Mouse (Mus musculus) adrenal gland, postnatal 25 days (tissue): Measurements from ENCODE around the gene Ptcra. TPM values are rescaled to one million over a fixed set of nuclear protein-coding genes. Genes with fewer than 3 reads are reported as not detected.
"Not testable (repeated sequence)": the region's sequence is repeated elsewhere in the genome, so short reads cannot be mapped to it uniquely, and the experiment has no call there.

Source experiments
- DNase-seq: peaks from one replicate; pipeline ENCODE4 v3.0.0; 2021; ENCODE audit warnings: mixed read lengths
- long read RNA-seq: library from polyadenylated mRNA; stranded (forward); transcript quantifications from one replicate; pipeline ENCODE4 v2.0.0, GENCODE M21; 2021
- total RNA-seq: library from RNA; stranded (reverse); gene quantifications from 2 replicates; pipeline ENCODE4 v1.2.3, GENCODE M21; 2021

Ptcra gene
- not detected in 2 replicates for total RNA-seq
- long read RNA-seq = 0 reads

DNA sequence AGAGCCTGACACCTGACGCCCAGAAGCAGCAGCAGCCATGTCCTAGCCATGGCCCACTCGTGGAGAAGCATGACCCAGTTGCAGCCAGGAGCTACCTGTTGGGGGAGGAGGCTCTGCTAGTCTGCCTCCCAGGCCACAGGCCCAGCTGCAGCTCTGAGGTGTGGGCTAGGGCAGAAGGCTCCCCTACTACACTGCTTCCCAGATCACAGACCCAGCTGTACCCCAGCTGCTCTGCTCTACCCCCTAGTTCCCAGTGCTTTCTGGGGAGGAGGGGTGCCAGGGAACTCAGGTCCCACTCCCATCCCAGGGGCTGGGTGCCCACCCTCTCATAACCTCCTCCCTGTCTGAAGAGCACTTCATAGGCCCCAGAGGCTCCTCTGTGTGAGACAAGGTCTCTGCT, at the start of gene Ptcra:
Gene Ptcra, minus strand, starts transcription at position 169 of the 400 bp plus-strand sequence.
- DNase-seq = no peak

DNA sequence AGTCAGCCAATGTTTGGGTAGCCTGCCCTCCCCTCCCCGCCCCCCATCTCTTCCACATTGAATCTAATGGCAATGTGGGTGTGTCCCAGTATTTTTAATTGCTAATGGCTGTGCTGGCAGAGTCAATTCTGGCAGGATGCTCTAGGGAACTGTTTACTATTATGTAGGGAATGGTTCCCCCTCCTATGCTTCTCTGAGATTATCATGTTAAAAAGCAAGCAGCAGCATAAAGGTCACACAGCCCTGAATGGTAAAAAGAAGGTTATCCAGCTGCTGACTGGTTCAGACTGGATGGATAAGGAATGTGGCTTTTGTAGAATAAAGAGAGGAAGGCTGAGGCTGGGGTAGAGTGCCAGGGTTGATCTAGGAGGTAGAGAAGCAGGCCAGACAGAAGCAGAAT, 48.9 kb upstream of the Ptcra start:
- DNase-seq = no peak

DNA sequence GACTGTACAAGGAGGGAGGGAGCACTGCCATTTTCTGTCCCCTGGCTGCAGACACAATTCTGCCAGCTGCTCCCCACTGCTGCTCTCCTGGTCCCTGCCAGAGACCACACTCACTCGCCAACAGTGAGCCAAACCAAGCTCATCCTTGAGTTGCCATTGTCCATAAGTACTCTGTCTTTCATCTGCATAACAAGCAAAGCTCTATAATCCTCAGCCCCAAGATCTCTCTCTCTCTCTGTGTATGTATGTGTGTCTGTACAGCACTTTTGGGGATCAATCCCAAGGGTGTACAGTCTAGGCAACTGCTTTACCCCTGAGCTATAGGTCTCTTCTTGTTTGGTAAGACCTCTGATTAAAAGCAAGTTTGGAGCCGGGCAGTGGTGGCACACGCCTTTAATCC, 47.2 kb upstream of the Ptcra start:
- DNase-seq = no peak

DNA sequence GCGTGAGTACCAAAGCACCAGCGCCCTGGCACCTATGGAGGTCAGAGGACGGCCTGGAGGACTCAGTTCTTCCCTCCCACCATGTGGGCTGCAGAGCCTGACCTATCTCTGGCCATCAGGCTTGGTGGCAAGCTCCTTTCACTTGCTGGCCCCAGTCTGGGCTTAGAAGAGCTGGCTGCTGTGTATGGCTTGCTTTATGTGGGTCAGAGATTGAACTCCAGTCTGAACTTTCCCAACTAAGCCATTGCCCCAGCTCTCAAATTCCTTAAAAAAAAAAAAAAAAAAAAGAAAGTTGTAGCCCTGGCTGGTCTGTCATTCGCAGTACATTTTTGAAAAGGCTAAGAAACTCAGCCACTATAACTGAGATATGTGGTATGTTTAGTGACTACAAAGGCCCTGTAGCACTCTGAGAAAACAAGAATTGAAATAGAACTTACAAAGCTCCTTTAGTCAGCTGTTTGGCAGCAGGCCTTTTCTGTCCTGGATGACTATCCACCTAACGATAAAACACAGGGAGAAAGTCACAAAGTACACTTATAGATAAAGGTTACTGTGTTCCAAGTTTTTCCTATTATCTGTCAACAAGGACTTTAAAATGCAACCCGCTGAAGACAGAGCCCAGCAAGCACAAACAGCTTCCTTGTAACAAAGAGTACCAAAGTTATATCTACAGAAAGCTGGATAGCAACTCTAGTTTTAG, 45.8 kb upstream of the Ptcra start:
- no peak for DNase-seq

DNA sequence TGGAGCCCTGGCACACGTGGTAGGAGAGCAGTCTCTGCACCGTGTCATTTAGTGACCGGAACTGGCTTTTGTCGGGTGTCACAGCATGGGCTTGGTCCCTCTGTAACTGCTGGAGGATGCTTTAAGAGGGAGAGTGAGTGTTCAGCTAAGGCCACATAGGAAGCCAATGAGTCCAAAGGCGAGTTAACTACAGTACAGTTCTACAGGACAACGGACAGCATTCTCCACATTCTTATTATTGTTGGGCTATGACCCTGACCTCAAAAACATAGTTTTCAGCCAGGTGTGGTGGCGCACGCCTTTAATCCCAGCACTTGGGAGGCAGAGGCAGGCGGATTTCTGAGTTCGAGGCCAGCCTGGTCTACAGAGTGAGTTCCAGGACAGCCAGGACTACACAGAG, 44.9 kb upstream of the Ptcra start:
- no peak for DNase-seq

DNA sequence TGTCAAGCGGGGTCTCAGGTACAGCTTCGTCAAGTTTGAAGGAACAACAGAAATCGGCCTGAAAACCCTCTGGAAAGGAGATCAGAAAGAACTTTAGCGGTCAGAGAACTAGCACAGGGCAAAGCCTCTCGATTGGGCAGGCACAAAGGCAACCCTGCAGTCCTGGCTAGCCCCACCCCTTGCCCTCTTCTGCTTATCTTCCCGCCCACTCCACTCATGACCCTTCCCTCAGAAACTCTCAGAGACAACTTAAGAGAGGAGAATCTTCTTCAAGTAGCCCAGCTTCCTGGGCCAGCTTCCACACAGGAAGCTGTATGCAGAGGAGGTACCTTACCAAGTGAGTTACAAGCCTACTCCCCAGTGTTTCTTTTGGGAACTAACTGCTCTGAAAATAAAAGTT, 38.2 kb upstream of the Ptcra start:
- DNase-seq = no peak

DNA sequence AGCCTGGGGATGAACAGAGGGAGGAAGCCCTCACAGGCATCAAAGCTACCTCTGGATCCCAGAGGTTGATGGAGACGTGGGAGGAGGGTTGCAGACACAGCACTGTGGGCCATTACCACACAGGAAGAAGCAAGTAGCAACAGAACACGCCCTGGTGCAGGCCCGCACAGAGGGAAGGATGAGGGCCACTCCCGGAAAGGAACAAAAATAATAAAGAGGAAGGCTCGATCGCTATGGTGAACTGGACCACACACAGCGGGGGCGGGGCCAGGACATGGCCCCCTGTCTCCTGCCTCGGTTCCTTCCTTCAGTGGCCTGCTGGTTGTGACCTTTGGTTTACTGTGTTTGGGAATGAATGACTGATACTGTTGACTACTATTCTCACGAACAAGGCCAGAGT, 36.2 kb upstream of the Ptcra start:
- DNase-seq = no peak

DNA sequence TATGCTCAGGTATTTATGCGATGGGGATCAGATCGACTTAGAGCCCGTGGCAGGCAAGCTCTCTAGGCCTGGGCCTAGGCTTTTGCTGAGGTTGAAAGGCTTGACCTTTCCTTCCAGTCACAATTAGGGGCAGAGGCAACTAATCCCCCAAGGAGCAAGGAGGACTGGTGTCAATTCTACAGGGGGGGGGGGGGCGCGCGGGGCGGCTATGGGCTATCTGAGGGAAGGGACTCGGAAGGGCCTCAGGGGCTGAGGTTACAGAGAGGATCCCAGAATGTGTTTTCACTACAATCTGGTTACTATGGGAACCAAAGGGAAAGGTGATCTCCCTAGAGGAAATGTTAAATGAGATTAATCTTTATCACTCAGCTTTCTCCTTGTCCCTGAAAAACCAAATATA, 33.9 kb upstream of the Ptcra start:
- no peak for DNase-seq

DNA sequence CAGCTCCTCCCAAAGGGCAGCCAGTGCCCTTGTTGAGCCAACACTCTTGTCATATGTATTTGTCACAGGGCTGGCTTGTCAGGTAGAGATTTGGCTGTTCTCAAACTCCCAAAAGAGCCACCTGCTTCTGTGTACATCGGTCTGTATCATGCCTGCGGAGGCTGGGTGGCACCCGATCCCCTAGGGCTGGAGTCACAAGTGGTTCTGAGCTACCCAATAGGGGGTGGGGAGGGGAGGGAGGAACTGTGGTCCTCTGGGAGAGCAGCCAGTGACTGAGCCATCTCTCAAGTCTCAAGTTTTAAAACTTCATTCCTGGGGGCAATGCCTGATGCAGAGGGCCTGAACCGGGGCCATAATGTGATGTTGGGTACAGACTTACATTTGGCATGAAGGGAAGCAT, 33.2 kb upstream of the Ptcra start:
- no peak for DNase-seq

DNA sequence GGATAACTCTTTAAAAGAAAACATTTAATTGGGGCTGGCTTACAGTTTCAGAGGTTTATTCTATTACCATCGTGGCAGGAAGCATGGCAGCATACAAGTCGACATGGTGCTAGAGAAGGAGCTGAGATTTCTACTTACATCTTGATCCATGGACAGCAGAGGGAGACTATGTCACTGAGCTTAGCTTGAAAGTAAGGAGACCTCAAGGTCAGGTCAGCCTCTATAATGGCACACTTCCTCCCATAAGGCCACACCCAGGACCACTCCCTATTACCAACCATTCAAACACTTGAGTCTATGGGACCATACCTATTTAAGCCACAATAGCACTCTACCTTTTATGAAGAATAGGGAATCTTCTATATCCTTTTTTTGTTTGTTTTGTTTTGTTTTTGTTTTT, 29.5 kb upstream of the Ptcra start:
- DNase-seq = no peak

DNA sequence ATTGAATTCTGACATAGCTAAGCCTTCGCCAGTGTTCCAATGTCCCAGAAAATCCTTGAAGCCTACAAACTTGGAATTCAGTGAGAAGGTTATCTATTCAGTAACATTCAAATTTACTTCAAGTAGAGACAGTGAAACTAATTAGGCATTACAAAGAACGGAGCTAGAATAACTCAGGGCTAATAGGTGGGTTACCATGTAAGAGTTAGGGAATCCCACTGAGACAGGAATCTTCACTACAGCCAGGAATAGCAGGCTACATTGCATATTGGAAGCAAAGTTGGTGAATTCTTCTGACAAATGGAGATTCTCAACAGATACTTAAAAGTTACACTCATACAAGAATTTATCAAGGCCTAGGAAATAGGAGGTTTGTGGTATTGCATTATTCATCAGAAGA, 24.5 kb upstream of the Ptcra start:
- not testable (repeated sequence) for DNase-seq

DNA sequence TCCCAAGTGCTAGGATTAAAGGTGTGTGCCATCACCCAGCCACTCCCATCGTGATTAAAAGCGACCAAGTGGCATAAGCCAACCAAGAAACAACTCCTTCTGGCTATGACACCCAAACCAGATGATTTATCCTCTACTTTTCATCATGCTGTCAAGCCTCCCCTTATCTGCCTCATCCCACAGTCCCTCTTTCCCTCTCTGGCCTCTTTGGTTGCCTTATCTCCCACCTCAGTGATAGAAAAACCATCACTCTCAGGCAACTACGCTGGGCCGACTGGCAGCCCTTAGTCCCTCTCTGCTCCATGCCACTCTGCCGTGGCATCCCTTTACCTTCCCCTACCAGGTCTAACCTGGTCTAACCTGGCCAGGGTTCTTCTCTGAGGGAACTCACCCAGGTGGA, 23.4 kb upstream of the Ptcra start:
- DNase-seq = no peak

DNA sequence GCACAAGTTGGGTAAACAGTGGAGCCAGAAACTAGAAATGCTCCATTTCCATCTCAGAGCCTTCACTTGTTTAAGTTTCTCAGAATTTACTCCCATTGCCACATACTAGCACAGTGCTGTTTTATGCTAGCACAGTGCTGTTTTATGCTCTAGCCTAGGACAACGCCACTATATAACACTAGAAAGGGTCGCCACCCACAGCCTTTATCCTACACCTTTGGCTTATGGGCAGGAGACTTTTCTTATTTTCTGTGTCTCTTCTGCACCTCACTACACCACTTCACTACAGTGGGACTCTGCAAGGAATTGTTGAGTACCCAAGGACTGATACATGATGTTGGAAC, 19.7 kb upstream of the Ptcra start:
- no peak for DNase-seq

DNA sequence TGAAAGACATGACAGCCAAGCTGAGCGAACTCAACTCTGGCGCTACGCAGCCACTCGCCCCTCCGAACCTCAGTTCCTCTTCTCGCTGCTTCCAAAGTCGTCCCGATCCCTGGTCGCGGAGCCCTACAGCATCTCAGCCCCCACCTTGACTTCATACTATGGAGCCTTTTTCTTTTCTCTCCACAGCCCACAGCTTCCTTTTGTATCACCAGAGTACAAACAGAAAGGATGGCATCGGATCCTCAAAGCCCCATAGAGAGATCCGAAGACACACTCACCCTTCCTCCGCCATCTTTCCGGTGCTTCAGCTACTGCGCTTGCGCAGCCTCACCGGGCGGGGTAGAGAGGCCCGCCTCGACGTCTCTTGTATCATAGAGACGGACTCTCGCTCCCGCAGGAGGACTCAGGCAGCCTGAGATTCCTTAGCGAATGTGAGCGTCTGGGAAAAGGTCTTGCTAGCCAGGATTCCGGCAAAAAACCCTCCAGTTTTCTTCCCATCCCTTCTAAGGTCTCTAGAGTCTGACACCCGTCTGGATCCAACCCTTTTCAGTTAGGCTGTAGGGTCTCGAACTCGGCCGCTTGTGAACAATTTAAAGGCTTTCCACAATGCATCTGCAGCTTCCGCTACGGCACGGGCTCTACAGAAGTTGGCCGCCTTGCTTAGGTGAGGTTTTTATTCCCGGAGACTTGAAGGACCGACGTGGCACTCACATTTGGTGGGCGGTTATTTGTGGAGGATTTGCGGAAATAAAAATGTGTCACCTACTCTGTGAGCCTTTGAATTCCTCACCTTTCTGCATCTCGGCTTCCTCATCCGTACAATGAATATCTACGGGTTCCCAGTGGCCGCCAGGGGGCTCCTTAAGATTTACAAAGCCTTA, 19.1 kb upstream of the Ptcra start, which contains the start of gene Rpl7l1:
Gene Rpl7l1, minus strand, starts transcription at position 332 of the 881 bp plus-strand sequence.
- DNase-seq = peak; percentile 91

DNA sequence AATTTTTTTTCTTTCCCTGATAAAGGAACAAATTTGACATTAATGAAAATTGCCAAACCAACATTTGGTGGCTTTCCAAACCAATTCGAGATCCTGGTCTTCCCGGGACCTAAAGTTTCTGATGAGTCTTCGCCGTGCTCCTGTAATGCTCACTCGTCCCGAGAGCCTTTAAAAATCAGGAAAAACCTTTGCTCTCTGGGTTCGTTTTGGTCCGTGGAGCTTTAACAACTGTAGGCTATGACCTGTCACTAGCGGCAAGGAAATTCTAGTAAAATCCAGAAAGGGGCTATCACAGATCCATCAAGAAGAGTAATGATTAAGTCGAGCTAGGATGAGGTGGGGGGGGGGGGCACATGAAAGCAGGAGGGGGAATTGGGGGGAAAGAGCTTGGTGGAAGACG, 18.4 kb upstream of the Ptcra start:
- no peak for DNase-seq

DNA sequence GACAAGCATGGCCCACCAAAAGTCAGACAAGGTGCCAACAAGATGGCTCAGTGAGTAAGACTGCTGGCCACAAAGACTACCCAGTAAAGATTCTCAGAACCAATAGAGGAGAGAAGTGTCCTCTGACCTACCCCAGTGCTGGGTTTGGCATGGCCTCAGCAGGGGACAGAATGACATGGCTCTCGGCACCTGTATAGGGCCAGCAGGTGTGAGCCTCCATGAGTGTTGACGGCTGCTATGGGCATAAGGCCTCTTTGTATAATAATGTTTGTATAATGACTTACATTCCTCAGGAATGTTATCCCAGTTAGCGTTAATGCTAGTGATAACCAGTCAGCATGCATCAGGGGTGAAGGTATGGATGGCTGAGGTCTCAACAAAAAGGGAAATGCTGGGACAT, 12.6 kb upstream of the Ptcra start:
- DNase-seq = no peak

DNA sequence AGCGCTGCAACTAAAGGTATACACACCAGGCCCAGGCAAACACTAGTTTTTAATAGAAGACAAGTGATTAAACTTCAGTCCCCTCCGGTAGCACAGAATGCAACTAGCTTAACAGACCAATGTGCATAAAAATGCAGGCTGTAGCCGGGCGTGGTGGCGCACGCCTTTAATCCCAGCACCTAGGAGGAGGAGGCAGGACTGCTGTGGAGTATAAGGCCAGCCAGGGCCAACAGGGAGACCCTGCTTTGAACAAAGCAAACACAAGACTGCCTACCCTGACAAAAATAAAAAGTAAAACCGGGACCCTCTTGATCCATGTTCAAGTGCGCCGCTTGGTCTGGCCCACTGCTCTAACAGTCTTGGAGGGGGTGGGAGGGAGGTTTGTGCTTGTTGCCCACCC, 11.6 kb upstream of the Ptcra start:
- no peak for DNase-seq

DNA sequence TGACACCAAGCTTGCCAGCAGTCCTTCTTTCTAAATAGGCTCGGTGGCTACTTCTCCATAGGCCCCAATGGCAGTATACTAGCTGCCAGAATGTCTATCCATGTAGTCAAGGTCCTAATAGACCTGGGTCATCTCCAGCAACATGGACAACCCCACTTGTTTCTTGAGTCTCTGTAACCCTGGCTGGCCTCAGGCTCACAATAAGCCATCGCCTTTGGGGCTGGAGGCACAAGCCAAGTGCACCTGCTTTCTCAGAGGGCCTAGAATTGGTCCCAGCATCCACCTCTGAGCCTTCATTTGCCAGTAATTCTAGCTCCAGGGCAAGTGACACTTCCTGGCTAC, 10.6 kb upstream of the Ptcra start:
- no peak for DNase-seq

DNA sequence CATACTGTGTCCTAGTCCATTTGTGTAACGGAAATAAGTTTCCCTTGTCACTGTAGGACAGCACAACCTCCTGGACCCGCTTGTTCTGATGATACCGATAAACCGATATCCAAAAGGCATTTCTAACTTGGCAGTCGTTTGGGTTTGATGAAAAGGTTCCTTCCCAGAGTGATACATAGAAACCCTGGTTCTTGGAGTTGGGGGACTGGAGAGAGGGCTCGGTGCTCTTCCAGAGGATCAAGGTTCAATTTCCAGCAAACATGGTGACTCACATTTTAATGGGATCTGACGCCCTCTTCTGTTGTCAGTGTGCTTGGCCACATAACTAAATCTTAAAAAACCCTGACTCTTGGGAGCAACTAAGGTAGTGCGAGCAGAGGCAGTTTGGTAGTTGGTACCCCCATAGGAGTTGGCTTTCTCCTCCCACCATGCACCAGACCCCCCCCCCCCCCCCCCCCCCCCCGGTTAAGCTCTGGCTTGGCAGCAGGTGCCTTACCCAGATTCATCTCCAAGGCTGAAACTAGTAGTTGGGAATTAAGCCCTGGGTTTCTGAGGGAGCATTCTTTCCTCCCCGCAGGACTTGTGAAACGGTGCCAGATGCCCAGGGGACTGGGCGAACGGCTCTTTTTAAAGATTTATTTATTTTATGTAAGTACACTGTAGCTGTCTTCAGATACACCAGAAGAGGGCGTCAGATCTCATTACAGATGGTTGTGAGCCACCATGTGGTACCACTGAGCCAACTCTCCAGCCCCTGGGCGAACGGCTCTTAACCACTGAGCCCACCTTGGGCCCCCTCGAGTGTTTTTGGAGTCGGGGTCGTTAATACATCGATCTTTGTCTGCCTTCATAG, 10.0 kb upstream of the Ptcra start:
- no peak for DNase-seq

DNA sequence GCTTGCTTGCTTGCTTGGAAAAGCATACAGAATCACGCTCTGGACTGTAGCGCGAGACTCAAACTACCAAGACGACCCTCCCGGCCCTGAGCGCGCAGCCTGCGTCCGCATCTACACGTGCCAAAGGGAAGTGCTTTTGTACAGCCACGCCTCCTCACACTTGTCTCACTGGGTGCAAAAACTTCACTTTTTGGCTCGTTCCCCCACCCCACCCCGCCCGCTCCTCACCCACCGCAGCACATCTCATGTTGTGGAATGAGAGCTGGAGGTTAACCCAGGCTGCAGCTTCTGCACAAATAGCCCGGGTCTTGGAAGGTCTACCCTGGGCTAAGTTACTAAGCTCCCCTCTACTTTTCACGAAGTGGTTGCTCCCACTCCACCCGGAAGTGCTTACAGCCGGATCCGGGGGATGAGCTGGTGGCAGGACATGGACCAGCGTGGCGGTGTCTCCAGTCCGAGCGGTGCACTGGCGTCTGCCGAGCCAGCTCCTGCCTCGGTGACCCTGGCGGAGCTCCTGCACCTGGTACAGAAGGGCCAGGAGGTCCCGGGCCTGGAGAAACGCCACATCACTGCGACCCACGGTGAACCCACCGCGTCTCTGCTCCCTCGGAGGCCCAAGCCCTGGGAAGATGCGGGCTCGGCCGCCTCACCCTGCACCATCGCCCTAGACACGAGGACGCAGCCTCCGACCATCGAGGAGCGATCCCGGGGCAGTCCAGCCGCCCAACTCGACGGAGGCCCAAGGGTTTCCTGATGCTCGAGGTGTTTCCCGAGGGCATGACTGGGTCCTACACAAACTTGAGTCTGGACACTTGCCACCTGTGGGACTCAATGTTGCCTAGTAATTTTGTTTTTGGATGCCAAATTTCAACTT, 9.1 kb upstream of the Ptcra start, which contains the start of gene 2310039H08Rik:
Gene 2310039H08Rik, plus strand, starts transcription at position 232 of the 874 bp plus-strand sequence.
- peak; percentile 83 for DNase-seq

DNA sequence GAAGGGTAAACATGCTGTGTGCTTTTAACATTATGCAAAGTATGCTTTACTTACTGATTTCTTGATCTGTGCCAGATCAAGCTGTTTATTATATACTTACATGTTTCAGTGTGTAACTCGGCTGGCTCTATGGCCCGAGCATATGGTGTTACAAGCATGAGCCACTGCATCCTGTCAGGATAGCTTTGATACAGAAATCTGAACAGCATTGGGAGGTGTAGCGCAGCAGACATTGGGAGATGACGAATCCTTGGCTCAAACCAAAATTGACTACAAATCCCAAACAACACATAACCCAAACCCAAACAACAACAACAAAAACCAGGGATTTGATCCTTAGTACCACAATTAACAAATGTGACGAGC, 8.5 kb upstream of the Ptcra start:
- no peak for DNase-seq

DNA sequence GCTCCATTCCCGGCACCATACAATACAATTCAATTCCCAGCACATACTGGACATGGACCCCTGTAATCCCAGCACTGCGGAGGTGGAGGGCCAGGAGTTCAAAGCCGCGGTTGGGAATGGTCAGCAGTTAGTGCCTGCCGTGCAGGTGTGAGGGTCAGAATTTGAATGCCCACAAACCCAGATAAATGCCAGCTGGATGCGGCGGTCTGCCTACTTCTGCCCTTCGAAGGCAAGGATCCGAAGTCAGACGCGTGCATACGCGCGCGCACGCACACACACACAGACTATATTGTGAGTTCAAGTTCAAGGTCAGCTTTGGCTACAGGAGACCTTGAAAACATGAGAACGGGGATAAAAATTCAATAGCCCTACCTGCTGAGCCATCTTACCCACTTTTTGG, 8.1 kb upstream of the Ptcra start:
- no peak for DNase-seq
